Mouse (Mus musculus) stomach, embryonic 14.5 days (tissue): ENCODE data around the gene Hkdc1. TPM values are rescaled to one million over a fixed set of nuclear protein-coding genes. Genes with fewer than 3 reads are reported as not detected.

Source experiments
- ATAC-seq: fragments of 200-750 bp; cut with Nextera tagmentation; 2 replicates; pipeline ENCODE4 v1.8.0; 2017; ENCODE audit warnings: low read depth, moderate TSS enrichment; ENCODE audit not compliant: insufficient number of reproducible peaks, insufficient read depth, low FRiP score
- H3K27ac ChIP-seq: fragments of 300-500 bp; sonication (generic); 2 replicates; pipeline ENCODE4 v1.5.1; 2014; ENCODE audit warnings: mild to moderate bottlenecking, low read length, moderate library complexity, mixed read lengths
- H3K27me3 ChIP-seq: fragments of 300-500 bp; sonication (generic); 2 replicates; pipeline ENCODE4 v1.6.1; 2014; ENCODE audit warnings: low read length, control low read depth, mixed read lengths; ENCODE audit not compliant: control insufficient read depth, insufficient read depth
- H3K36me3 ChIP-seq: fragments of 300-500 bp; sonication (generic); 2 replicates; pipeline ENCODE4 v1.6.1; 2014; ENCODE audit warnings: mild to moderate bottlenecking, control low read depth, low read length, moderate library complexity, mixed read lengths; ENCODE audit not compliant: control insufficient read depth, insufficient read depth
- H3K4me1 ChIP-seq: fragments of 300-500 bp; sonication (generic); 2 replicates; pipeline ENCODE4 v1.6.1; 2014; ENCODE audit warnings: low read length, control low read depth, mixed read lengths; ENCODE audit not compliant: control insufficient read depth, insufficient read depth
- H3K4me2 ChIP-seq: fragments of 300-500 bp; sonication (generic); replicated peaks from 2 replicates; pipeline ENCODE4 v1.6.1; 2014; ENCODE audit warnings: low read depth, low read length, control low read depth
- H3K4me3 ChIP-seq: fragments of 300-500 bp; sonication (generic); 2 replicates; pipeline ENCODE4 v1.5.1; 2014; ENCODE audit warnings: low read depth, low read length, control low read depth
- H3K9ac ChIP-seq: fragments of 300-500 bp; sonication (generic); replicated peaks from 2 replicates; pipeline ENCODE4 v1.6.1; 2014; ENCODE audit warnings: low read depth, mild to moderate bottlenecking, control low read depth, low read length, moderate library complexity, mixed read lengths
- H3K9me3 ChIP-seq: fragments of 300-500 bp; sonication (generic); 2 replicates; pipeline ENCODE4 v1.6.1; 2016; ENCODE audit warnings: low read depth, low read length, control low read depth; ENCODE audit not compliant: control insufficient read depth
- WGBS: fragments of 180-500 bp; shearing (Covaris S2); extraction: QIAGEN DNeasy Blood & Tissue Kit; methylation state at CpG from one replicate; pipeline ENCODE4 v1.1.7; 2014; 5-methylcytosine and 5-hydroxymethylcytosine counted together
- polyA plus RNA-seq: library from polyadenylated mRNA; unstranded; fragments of >200 nt; fragmentation: Nextera tagmentation; extraction: Ambion mirVana; gene quantifications from 2 replicates; pipeline ENCODE4 v1.2.1, GENCODE M21; 2014

Gene Hkdc1
- polyA plus RNA-seq, 1 experiment from 2014 or later: 2.0 TPM

- WGBS: 23% methylated on average over 5 of the region's 5 CpGs
- H3K4me3 ChIP-seq: peak overlapping the region; percentile 72; the same call in 1 of the 2 replicates
- no peaks in the 10 kb centered on the region for H3K9me3 ChIP-seq
- H3K36me3 ChIP-seq: no peaks in the 10 kb centered on the region
- H3K27ac ChIP-seq: no peak overlapping the region
- H3K4me2 ChIP-seq: peak overlapping the region; percentile 93
- no peak overlapping the region for H3K9ac ChIP-seq
- no peaks in the 10 kb centered on the region for H3K27me3 ChIP-seq
- ATAC-seq: no peak
- peaks cover 22% of the 10 kb centered on the region for H3K4me1 ChIP-seq
These were observed 83.7 kb downstream of the Hkdc1 start for GRCm38 (mm10) chr10:62338626-62339025.

GRCm38 (mm10) chr10:62338176-62338575 is 84.1 kb downstream of the Hkdc1 start:
- Histone ChIP-seq H3K4me2 (peak overlapping the region; percentile 93; the same call in 1 of the 2 replicates), H3K4me1 (peaks cover 22% of the 10 kb centered on the region), H3K36me3 (no peaks in the 10 kb centered on the region), H3K9ac (no peak overlapping the region), H3K27me3 (no peaks in the 10 kb centered on the region), H3K4me3 (0 out of 2 replicates have a peak overlapping the region, but pooled peaks have one; percentile 72), H3K9me3 (no peaks in the 10 kb centered on the region), H3K27ac (no peak overlapping the region)
- ATAC-seq: no peak
- WGBS: 45% methylated on average over 9 of the region's 9 CpGs

GRCm38 (mm10) chr10:62336601-62337578 is 85.4 kb downstream of the Hkdc1 start:
- Histone ChIP-seq H3K36me3 (no peaks in the 10 kb centered on the region), H3K4me1 (peaks cover 22% of the 10 kb centered on the region), H3K27ac (peak overlapping the region; percentile 30; the same call in 1 of the 2 replicates), H3K4me3 (no peak overlapping the region), H3K9ac (no peak overlapping the region), H3K4me2 (no peak overlapping the region), H3K27me3 (no peaks in the 10 kb centered on the region), H3K9me3 (no peaks in the 10 kb centered on the region)
- ATAC-seq: no peak
- 51% methylated on average over 12 of the region's 12 CpGs for WGBS

- H3K4me1 ChIP-seq: peaks cover 16% of the 10 kb centered on the region; the same call in 1 of the 2 replicates
- no peaks in the 10 kb centered on the region for H3K36me3 ChIP-seq
- no peak for ATAC-seq
- H3K9ac ChIP-seq: no peak overlapping the region
- H3K27me3 ChIP-seq: no peaks in the 10 kb centered on the region
- H3K27ac ChIP-seq: no peak overlapping the region
- no peak overlapping the region for H3K4me2 ChIP-seq
- 15% methylated on average over 6 of the region's 6 CpGs for WGBS
- H3K9me3 ChIP-seq: no peaks in the 10 kb centered on the region
- H3K4me3 ChIP-seq: no peak overlapping the region
These were observed 86.9 kb downstream of the Hkdc1 start for GRCm38 (mm10) chr10:62335423-62335776.

GRCm38 (mm10) chr10:62334686-62335422 is 87.4 kb downstream of the Hkdc1 start:
- Histone ChIP-seq H3K4me1 (peaks cover 16% of the 10 kb centered on the region; the same call in 1 of the 2 replicates), H3K4me2 (no peak overlapping the region), H3K27ac (no peak overlapping the region), H3K9me3 (no peaks in the 10 kb centered on the region), H3K9ac (no peak overlapping the region), H3K4me3 (no peak overlapping the region), H3K36me3 (no peaks in the 10 kb centered on the region), H3K27me3 (no peaks in the 10 kb centered on the region)
- WGBS: 50% methylated on average over 20 of the region's 20 CpGs
- ATAC-seq: no peak

- H3K4me3 ChIP-seq: no peak overlapping the region
- H3K4me2 ChIP-seq: no peak overlapping the region; the same call in 1 of the 2 replicates
- H3K27ac ChIP-seq: no peak overlapping the region
- H3K9ac ChIP-seq: no peak overlapping the region
- H3K4me1 ChIP-seq: peaks cover 5% of the 10 kb centered on the region; the same call in 1 of the 2 replicates
- H3K36me3 ChIP-seq: no peaks in the 10 kb centered on the region
- WGBS: 74% methylated on average over 14 of the region's 14 CpGs
- H3K9me3 ChIP-seq: no peaks in the 10 kb centered on the region
- ATAC-seq: no peak
- H3K27me3 ChIP-seq: no peaks in the 10 kb centered on the region
These were observed 89.0 kb downstream of the Hkdc1 start for GRCm38 (mm10) chr10:62333269-62333668.

Other genes with a start within 250 kb of the Hkdc1 start
- gene Tspan15, start 191.2 kb downstream of the Hkdc1 start, polyA plus RNA-seq: 32.4 and 32.8 TPM in 2 replicates
- 0.14 and 0.69 TPM in 2 replicates for gene Tacr2, start 170.1 kb downstream of the Hkdc1 start, polyA plus RNA-seq
- gene Hk1, start 42.6 kb downstream of the Hkdc1 start, polyA plus RNA-seq: 19.4 and 23.6 TPM in 2 replicates
- 0.71 and 0.90 TPM in 2 replicates for gene 4930507D05Rik, start 27.0 kb upstream of the Hkdc1 start, polyA plus RNA-seq
- 25.5 and 25.8 TPM in 2 replicates for gene Supv3l1, start 27.2 kb upstream of the Hkdc1 start, polyA plus RNA-seq
- 75.6 and 77.9 TPM in 2 replicates for gene Vps26a, start 64.3 kb upstream of the Hkdc1 start, polyA plus RNA-seq
- gene Srgn, start 105.0 kb upstream of the Hkdc1 start, polyA plus RNA-seq: 8.3 and 8.7 TPM in 2 replicates
- gene Kif1bp, start 156.0 kb upstream of the Hkdc1 start, polyA plus RNA-seq: 38.7 and 41.6 TPM in 2 replicates
- 27.0 and 28.3 TPM in 2 replicates for gene Ddx21, start 179.8 kb upstream of the Hkdc1 start, polyA plus RNA-seq
- 147 and 148 TPM in 2 replicates for gene Ddx50, start 228.7 kb upstream of the Hkdc1 start, polyA plus RNA-seq